Mouse (Mus musculus): ENCODE measurements around the gene Kif16b.

The Kif16b gene

GRCm38 (mm10) chr2:142900862-142901805 is at the start of gene Kif16b:
Gene Kif16b (minus strand): TSS chr2:142901531.
- peak; percentile 92 for DNase-seq

DNA sequence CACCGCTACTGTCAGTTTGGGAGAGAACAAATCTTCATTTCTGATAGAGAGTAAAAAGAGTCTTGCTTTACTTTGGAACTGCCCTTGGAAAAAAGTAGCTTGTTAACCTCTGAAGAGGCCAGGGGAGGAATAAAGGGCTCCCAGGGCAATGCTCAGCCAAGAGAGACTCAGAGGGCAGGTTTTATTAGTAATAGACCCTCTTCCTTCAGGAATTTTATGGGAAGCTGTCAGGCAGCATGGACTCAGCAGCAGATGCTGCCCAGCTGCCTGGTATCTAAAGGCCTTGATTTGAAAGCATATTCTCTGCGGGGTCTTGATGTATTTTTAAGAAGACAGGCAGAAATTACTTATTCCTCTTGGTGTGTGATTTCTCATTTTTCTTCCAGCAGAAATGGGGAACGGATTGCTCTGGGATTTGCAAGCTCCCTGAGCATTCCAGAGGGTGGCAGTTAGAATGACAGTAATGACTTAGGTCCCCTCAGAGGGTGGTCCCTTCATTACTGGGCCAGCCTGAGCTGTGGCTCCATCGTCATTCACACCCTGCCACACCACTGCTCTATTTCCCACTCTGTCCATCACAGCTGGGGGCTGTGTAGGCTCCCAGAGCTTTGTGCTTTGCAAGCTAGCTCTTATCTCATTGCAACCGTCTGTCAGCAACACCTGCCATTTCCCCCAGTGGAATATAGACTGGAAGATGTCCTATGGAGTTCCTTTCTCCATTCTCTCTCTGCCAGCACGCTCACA is 39.7 kb upstream of the Kif16b start:
- no peak for DNase-seq

DNA sequence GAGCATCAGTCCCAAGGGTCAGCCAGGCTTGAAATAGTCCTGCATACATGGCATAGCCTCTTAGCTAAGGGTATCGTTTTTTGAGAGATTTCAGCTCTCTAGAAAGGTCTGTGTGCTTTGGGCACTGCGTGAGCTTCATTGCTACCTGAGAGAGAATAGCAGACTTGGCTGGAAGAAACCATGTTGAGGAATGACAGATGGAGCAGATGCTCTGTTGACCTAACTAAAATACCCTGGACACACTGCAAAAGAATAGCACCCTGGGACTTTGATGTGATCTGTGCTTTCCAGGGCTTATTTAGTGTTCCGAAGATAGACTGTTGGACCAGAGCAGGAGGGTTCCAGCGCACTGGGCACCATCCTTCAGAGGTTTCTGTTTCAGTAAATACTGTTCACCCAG is 29.1 kb upstream of the Kif16b start:
- no peak for DNase-seq

GRCm38 (mm10) chr2:142929226-142930112 is 28.1 kb upstream of the Kif16b start:
- peak; percentile 8 for DNase-seq

DNA sequence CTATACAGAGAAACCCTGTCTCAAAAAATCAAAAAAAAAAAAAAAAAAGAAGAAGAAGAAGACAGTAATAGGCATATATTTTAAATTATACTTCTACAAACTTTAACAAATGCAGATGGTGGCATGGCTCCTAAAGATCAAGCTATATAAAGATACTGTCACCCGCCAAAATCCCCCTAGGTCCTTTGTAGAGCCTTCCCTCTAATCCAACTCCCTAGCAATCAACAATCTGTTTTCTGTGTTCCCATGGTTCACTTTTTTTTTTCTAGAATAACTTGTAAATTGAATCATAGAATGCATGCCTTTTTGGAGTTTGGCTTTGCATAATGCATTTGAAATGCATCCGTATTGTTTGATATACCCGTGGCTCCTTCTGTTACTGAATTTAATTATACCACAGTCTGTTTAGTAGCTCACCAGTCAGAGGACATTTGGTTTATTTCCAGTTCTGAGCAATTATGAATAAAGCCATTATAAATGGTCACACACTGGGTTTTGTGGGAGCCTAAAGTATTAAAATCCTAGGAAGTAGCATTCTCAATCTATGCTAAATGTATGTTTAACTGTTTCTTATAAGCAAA is 9.6 kb upstream of the Kif16b start:
- DNase-seq: no peak

DNA sequence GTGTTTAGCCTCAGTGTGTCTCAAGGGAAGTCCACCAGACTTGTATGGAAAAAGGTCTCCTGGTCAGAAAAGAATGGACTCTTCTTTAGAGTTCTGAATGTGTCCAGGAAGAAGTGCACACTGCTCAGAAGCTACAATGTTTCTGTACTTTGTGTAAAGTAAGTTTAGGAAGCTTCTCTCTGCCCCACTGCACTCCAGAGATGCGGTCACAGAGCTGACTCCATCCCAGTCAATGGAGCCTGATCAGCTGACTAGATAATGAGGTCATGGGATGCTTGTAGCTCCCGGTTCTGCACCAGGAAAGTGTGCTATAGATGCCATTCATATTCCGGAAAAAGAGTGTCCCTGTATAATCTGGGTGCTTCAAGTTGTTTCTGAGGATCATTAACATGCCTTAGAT is 7.9 kb upstream of the Kif16b start:
- DNase-seq: no peak

DNA sequence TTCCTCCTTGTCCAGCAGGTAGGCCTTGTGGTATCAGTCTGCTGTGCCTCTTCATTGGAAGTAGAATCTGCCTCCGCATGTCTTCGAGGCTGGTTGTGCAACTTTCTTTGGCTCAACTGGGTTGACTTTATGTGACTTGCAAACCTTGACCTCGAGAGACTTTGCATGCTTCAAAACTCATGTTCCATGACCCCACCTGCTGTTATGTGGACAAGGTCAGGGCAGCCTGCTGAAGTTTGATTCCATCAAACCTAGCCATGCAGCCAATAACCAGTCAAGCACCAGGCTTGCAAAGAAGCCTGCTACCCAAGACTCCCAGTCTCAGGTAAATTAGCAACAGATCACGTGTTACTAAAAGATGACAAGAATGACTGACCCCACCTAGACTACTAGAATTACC is 5.7 kb upstream of the Kif16b start:
- DNase-seq: no peak

DNA sequence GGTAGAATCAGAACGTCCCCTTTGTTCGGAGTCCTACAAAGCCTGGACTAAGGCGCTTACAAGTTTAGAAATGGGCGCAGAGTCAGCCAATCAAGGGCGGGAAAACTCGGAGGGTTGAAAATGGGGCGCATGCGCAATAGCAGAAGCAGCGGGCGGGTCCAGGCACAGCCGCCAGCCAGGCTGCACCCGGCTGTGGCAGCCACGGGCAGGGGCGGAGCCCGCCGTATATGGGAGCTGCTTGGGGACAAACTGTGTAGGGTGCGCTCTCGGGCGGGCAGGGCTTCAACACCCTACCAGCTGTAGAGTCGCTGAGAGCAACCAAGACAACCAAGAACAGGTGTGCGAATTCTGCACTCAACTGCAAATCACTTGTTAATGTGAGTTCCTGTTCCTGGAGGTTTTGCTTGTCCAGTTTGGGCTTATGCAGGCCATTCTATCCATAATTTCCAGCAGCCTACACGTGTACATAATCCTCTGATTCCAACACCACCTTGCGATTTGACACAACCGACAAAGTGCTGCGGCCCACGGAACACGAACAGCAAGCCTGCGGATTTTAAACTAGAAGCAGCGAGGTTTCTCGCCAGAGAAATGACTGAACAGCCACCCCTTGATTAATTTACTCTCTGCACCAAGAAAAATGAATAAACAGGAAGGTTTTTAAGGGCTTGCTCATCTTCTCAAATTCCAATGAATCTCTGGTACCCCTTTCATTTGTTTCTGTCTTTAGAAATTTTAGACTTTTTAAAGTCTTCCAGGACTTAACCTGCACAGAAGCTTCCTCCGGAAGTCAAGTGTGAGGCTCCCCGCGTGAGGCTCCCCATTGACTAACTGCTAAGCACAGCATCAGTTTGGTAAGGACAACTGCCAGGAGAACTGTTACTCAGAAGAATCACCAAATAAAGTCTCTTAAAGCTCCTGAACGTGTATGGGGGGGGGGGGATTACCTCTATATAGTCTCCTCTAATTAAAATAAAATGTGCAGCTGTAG is 1.9 kb upstream of the Kif16b start:
- peak; percentile 95 for DNase-seq

DNA sequence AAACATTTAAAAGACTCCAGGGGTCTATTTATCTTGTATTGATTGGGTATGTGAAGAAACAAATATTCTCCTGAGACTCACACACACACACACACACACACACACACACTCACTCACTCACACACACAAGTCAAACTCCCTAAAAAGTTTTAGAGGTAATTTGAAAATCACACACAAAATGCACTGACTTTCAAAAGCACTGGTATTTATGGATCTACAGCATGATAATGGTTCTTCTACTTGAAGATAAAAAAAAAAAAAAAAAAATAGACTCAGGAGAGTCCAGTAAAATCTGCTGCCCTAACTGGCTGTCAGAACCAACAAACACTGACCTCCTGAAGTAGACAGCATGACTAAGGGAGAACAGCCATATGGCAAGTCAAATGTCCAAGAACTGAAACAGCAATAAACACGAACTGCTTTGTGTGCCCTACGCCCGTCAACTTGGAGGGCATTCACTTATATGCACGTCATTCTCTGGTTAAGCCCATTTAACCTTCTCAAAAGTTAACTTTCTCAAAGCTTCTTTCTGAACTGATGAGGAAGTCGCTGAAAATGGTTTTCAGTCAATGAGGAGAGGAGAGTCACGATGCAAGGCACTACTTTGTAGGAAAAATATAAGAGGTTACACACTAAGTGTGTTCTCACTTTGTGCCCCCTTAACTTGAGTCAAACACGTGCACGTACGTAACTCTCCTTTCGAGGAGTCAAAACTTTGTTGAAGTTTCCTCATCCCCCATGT is 1.0 kb downstream of the Kif16b start:
- no peak for DNase-seq

GRCm38 (mm10) chr2:142893780-142894179 is 7.6 kb downstream of the Kif16b start:
- no peak for DNase-seq

DNA sequence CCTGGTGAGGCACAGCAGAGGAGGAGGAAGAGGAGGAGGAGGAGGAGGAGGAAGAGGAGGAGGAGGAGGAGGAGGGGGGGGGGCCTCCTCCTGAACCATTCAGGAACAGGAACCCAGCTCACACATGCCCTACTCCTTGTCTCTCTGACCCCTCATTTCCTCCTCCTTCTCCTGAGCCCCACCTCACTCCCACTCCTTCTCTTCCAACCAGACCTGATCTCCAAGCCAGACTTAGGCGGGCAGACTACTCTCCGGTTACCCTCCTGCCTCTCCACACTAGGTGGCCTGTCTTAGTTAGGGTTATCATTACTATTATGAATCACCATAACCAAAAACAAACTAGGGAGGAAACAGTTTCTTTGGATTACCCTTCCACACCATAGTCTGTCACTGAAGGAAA is 10.0 kb downstream of the Kif16b start:
- DNase-seq: no peak

DNA sequence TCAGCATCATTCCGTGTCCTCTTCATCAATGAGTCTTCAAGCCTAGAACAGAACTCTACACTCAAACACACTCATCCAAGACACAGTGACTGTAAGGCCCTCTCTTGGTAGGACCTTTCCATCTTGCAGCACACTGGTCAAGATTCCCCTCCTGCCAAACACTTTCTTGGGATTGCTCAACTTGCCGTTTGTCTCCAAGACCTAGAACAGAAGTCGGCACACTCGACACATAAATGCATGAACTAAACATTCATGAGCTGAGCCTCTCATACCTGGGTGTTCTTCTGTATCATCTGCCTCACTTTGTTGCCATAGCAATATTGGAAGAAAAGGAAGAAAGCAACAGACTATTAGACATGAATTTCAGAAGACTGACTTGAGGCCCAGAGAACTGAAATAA is 16.9 kb downstream of the Kif16b start:
- no peak for DNase-seq

- no peak for DNase-seq
Observed at GRCm38 (mm10) chr2:142883625-142883994, 17.7 kb downstream of the Kif16b start.

DNA sequence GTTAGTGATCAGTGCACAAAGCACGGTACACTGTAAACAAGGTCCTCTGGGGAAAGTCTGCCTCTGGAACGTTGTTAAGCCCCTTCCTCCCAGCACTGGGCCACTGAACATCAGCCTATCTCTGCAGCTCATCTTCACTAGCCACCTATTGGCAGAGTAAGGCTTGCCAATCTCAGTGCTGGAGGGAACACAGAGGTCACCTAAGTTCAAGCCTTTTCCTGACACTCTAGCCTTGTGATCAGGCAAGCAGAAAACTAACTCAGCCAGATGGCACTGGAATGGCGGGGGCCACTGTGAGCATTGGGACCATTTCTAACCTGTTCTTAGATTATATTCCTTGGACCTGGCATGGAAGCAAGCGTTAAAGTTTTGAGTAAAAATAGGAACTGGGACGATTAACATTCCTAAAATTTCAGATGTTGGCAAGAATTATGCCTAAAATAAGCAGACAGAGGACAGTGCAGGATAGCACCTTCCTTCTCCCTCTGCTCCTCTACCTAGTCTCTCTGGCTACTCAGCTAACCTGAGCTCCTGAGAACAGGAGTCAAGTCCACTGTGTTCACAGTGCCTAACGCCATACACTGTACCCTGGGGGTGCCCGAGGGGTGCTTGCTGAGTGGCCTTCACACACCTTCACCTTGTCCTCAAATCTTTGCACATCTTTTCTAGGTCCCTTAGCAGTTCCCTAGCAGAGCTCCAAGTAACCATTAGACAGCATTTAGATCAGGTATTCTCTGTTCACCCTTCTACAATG is 18.3 kb downstream of the Kif16b start:
- DNase-seq: no peak

DNA sequence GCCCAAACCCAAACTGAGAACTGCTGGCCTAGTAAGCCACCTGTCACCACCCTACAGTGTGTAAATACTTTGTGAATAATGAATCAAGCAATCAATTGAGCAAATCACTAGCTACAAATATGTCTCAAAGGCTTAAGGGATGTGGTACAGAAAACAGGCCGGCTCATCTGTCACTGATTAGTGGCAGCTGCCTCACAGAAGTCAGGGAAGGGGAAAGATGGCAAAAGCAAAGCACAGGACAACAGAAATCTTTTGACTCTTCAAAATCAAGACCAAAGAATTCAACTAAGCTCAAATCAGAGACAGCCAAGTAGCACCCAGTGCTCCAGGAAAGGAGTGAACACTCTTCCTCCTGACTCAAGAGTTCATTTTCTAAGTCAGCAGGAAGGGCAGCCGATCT is 18.9 kb downstream of the Kif16b start:
- DNase-seq: no peak

DNA sequence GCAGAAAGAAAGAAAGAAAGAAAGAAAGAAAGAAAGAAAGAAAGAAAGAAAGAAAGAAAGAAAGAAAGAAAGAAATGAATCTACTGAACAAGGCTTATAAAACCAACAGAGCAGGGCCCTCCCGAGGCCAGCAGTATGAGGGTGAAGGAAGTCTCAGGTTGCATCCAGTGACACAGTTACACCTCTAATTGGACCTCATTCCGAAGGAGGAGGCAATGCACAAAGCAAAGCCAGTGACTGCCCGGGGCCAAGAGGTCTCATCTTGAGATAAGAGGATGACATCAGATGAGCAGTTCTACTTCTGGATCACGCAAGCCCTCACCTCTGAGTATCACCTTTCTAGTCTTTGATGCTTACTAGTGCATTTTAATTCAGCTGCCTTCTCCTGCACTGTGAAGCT is 20.2 kb downstream of the Kif16b start:
- DNase-seq: no peak

- DNase-seq: no peak
Observed at GRCm38 (mm10) chr2:142879257-142879818, 22.0 kb downstream of the Kif16b start.

- DNase-seq: no peak
Observed at GRCm38 (mm10) chr2:142876636-142877035, 24.7 kb downstream of the Kif16b start.

DNA sequence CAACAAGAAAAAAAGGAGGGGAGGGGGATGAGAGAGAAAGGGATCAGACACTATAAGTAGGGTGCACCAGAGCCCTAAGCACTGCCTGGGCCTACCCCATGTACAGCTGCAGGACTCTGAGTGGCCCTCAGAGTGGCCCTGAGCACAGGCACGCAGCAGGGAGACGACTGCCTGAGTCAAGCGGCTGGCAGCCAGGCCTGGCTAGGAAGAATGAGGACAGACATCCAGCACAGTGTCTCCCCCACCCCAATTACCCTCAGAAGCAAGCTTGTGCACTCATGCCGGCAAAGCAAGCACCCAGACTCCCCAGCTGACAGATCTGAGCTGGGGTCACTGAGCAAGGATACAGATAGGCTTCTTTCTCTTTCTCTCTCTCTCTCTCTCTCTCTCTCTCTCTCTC is 25.4 kb downstream of the Kif16b start:
- DNase-seq: no peak

- DNase-seq: no peak
Observed at GRCm38 (mm10) chr2:142874562-142874961, 26.8 kb downstream of the Kif16b start.

Measured in layer of hippocampus, adult 9-11 months (tissue).